Mouse (Mus musculus): Measurements from ENCODE around the gene Rpp30.

Rpp30 gene

DNA sequence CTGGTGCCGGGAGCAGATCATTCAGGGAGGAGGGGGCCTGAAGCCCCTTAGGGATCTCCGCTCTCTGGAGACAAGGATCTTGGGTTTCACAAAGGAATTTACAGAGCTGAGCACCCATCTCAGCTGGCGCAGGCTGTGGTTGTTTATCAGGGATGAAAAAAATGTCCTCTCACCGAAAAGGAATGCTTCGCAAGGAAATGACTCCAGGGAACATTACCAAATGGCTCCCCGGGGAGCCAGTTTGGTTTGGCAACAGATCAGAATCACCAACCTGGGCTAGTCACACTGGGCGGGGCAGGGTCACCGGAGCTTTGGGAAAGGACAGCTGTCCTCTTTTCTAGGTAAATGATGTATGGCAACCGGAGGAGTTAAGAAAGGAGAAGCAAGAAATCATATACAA is 45.7 kb downstream of the Rpp30 start:
- DNase-seq = no peak

DNA sequence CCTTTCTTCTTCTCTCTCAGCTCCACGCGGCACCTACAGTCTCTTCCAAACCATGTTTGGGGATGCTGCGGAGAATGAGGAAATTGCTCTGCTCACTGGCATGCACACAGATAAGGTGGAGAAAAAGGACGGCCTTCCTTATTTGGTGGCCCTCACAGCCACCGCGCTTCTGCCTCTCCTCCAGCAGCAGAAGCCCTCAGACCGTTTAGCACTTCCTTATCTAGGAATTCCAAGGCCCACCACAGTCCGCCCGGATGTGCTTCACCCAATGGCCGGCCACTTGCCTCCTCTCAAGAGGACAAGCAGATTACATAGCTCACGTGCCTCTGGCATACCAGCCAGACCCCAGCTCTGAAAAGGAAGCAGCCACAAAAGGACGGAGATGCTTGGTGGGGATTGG is 46.1 kb downstream of the Rpp30 start:
- DNase-seq = no peak

DNA sequence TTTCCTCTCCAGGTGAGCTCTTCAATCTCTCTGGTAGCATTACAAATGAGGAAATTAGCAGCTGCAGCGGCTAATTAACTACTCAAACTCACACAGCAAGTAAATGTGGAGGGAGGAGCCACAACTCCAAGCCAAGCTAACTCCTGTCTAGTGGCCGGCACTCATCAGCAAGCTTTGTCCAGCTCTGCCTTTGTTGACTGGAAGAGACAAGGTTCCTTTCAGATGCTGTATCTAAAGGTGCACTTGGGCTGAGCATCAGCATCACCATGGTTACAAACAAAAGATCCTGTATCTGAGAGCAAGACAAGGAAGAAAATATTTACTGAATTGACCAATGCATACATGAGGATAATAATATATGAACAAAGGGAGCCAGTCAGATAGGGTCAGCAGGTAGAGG is 46.7 kb downstream of the Rpp30 start:
- no peak for DNase-seq

DNA sequence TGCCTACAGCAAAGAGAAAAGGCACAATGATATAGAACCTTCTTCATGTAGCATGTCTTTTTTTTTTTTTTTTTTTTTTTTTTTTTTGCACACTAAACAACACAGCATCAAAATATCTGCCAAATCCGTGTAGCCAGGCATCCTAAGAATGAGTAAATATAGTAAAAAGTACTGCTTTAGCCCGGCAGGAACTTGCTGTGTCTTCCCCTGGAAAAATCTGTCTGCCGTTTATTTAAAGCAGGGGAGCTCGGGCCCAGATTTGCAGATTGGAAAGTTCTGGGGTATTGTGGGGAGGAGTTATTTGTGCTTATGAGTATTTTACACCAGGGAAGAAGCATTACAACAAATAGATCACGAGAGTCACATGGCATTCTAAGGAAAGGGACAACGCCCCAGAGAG is 48.5 kb downstream of the Rpp30 start:
- DNase-seq = no peak

DNA sequence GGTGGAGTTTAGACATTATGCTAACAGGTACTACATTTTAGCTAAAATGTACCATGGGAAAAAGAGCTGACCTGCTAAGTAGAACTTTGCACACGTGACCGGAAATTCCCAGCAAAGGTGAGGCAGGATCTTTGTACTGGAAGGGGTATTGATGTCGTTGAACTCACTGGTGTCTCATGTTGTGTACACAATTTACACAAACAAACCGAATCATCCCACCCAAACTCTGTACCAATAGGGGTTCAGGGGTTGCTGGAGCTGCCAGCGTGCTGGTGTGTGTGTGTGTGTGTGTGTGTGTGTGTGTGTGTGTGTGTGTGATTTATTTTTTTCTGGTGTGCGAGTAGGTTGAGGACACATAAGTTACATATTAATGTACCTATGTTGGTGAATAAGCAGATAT is 49.5 kb downstream of the Rpp30 start:
- no peak for DNase-seq

DNA sequence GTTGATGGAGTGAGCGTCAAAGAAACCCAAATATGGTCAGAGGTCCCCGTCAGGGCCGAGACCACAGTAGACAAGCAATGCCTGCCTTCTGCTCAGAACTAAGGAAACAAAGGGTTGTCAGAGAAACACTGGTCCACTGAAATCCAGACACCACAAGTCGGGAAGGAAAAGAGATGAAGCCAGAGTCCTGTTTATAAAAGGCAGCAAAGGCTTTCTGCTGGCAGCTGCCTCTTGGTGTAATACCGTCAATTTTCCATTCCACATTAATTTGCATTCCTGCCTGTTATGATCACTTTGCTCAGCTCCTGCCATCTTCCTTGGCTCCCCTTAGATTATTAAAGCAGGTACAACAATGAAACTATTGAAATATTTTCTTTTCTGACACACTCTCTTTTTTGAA is 50.2 kb downstream of the Rpp30 start:
- no peak for DNase-seq

DNA sequence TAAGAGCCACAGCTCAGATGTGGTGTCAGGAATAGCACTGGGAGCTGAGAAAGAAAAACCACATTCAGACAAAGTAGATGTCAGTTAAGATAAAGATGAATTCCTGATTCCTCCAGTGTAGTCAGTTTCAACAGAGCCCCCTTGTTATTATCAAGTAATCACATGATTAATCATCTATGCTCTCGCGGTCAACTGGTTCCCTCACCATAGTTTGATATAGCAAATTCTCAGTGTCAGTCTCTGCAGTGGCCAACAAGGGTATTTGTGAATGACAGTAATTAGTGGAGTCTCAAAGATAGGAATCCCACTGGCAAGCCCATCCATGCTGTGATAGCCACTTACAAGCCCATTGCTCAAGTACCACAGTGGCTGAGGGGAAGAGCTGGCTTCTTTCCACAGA is 60.1 kb downstream of the Rpp30 start:
- DNase-seq = no peak

DNA sequence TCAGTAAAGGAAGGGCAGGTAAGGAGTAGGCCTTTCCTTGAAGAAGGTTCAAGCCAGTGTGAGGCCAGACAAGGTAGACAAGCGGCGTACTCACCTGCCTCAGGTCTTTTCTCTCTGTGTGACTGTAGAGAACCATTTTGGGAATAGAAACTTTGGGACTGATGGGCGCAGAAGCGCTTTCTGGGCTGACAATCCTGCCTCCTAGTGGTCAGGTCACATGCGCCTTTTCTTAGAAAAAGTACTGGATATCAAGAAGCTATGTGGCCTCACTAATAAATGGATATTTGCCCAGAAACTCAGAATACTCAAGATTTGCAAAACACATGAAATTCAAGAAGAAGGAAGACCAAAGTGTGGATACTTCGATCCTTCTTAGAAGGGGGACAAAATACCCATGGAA is 65.1 kb downstream of the Rpp30 start:
- DNase-seq = no peak

DNA sequence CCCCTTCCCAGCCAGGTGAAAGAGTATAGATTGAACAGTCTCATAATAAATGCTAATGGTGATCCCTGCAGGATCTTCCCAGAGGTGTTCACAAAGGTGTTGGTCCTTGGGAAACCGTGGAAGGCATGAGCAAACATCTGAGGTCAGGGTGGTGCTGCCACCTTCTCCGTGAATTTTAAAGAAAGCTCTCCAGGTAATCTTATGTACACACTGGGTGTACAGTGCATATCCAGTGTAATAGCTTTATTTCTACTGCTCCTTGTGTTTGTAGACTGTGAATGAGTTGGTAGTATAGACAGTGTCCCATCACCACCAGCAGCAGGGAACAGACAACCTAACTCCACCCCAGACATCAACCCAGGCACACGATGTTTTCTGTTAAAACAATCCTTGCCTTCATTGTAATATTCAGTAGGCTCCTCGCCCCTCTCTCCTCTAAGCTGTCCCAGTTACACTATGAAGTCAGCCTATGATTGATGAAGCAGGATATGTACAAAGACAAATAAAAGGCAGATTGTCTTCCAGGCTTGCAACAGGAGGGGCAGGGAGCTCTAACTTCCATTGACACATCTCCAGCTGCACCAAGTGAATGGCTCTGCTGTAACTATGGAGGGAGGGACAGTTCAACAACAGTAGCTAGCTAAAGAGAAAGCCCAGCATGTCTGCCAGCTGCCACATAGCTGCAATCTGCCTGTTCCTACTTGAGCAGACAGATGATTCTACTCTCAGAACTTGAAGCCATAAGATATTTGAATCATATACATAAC is 66.9 kb downstream of the Rpp30 start:
- DNase-seq = peak; percentile 2

Data from cerebellum, adult 9-10 months (tissue).